Mouse (Mus musculus) neural tube, embryonic 15.5 days (tissue): ENCODE measurements around the gene Ndufs2. TPM values are rescaled to one million over a fixed set of nuclear protein-coding genes. Genes with fewer than 3 reads are reported as not detected.

Source experiments
- ATAC-seq: fragments of 200-750 bp; cut with Nextera tagmentation; 2 replicates; pipeline ENCODE4 v1.8.0; 2017; ENCODE audit warnings: mild to moderate bottlenecking, moderate TSS enrichment, moderate library complexity; ENCODE audit not compliant: low FRiP score
- H3K27ac ChIP-seq: fragments of 300-500 bp; sonication (generic); replicated peaks from 2 replicates; pipeline ENCODE4 v1.5.1; 2015; ENCODE audit warnings: mild to moderate bottlenecking, inconsistent platforms
- H3K27me3 ChIP-seq: fragments of 300-500 bp; sonication (generic); replicated peaks from 2 replicates; pipeline ENCODE4 v1.6.1; 2015; ENCODE audit warnings: inconsistent platforms
- H3K36me3 ChIP-seq: fragments of 300-500 bp; sonication (generic); 2 replicates; pipeline ENCODE4 v1.6.1; 2015; ENCODE audit warnings: inconsistent platforms
- H3K4me1 ChIP-seq: fragments of 300-500 bp; sonication (generic); 2 replicates; pipeline ENCODE4 v1.6.1; 2015; ENCODE audit warnings: inconsistent platforms
- H3K4me2 ChIP-seq: fragments of 300-500 bp; sonication (generic); 2 replicates; pipeline ENCODE4 v1.6.1; 2015; ENCODE audit warnings: inconsistent platforms, mild to moderate bottlenecking, moderate library complexity
- H3K4me3 ChIP-seq: fragments of 300-500 bp; sonication (generic); replicated peaks from 2 replicates; pipeline ENCODE4 v1.5.1; 2015; ENCODE audit warnings: mild to moderate bottlenecking, inconsistent platforms
- H3K9ac ChIP-seq: fragments of 300-500 bp; sonication (generic); replicated peaks from 2 replicates; pipeline ENCODE4 v1.6.1; 2015; ENCODE audit warnings: mild to moderate bottlenecking, inconsistent platforms
- H3K9me3 ChIP-seq: fragments of 300-500 bp; sonication (generic); replicated peaks from 2 replicates; pipeline ENCODE4 v1.6.1; 2016; ENCODE audit warnings: inconsistent platforms
- WGBS: fragments of 180-500 bp; shearing (Covaris S2); methylation state at CpG from one replicate; pipeline ENCODE4 v1.1.7; 2015; ENCODE audit warnings: mixed read lengths; 5-methylcytosine and 5-hydroxymethylcytosine counted together
- polyA plus RNA-seq: library from polyadenylated mRNA; unstranded; fragments of >200 nt; fragmentation: Nextera tagmentation; extraction: Ambion mirVana; gene quantifications from 2 replicates; pipeline ENCODE4 v1.2.1, GENCODE M21; 2015

The Ndufs2 gene
- polyA plus RNA-seq, 1 experiment from 2014 or later = 237 TPM

GRCm38 (mm10) chr1:171189046-171189445 is 62.1 kb downstream of the Ndufs2 start:
- Histone ChIP-seq H3K4me1 (peaks cover 49% of the 10 kb centered on the region), H3K4me3 (no peak overlapping the region), H3K4me2 (peak overlapping the region; percentile 9; the same call in 1 of the 2 replicates), H3K9ac (no peak overlapping the region), H3K27ac (no peak overlapping the region), H3K27me3 (peaks cover 2% of the 10 kb centered on the region), H3K9me3 (no peaks in the 10 kb centered on the region), H3K36me3 (no peaks in the 10 kb centered on the region)
- WGBS = 16% methylated on average over 8 of the region's 8 CpGs
- no peak for ATAC-seq

DNA sequence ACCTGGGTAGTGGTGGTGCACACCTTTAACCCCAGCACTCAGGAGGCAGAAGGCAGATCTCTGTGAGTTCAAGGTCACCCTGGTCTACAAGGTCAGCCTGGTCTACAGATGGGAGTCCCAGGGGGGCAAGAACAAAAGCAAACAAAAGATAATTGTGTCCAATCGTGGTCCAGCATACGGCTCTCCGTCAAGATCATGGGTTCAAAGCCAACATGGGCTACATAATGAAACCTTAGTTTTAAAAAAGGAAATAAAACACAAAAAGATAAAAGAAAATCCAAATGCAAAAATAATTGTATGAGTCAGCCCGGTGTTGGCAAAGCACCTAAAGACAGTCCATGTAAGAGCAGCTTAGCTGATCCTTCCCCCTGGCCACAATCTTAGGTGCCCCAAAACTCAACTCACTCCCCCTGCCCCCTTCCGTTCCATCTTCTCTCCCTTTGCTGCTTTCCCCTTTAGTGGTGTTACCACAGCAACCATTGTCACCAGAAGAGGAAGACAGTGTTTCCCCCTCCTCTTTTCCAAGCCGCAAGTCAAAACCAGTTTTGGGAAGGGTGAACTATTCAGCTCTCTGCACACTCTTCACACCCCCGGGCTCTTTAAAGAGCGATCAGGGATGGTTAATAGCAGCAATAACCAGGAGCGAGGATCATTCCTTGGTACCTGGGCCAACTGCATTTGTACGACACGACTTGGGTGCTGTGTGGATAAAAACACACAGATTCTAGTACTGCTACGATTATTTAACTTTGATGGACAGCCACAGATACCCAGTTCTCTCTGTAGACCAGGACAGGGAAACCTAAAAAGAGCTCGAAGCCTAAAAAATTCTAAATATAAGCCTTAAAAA is 63.1 kb downstream of the Ndufs2 start:
- no peak for ATAC-seq
- Histone ChIP-seq H3K4me2 (peak overlapping the region; percentile 9; the same call in 1 of the 2 replicates), H3K9ac (no peak overlapping the region), H3K4me3 (no peak overlapping the region), H3K27me3 (no peaks in the 10 kb centered on the region), H3K9me3 (no peaks in the 10 kb centered on the region), H3K27ac (no peak overlapping the region), H3K4me1 (peaks cover 39% of the 10 kb centered on the region), H3K36me3 (no peaks in the 10 kb centered on the region)
- WGBS = 24% methylated on average over 13 of the region's 13 CpGs

DNA sequence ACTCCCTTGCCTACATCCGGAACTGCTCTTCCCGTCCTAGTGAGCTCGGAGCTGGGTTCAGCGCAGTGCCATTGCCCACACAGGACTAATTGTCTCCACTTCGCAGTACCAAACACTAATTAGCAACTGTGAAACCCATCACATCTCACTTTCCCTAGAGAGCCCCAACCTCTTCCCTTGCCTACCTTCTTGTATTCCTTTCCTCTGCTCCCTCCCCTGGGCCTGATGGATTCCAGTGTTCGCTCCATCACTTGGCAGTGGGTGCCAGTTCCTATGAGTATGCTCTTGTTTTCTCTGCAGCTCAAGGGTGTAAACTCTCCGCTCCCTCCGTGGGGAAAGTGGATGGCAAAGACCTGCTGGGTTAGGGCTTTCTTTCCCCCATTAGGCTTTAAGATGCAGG is 65.5 kb downstream of the Ndufs2 start:
- Histone ChIP-seq H3K4me2 (peak overlapping the region; percentile 1; the same call in 1 of the 2 replicates), H3K27ac (no peak overlapping the region; the same call in 1 of the 2 replicates)
- peak; percentile 62 for ATAC-seq

More for the DNA sequence above, 65.5 kb downstream of the Ndufs2 start:
- H3K9ac ChIP-seq = no peak overlapping the region
- no peak overlapping the region for H3K4me3 ChIP-seq
- no peaks in the 10 kb centered on the region for H3K36me3 ChIP-seq
- no peaks in the 10 kb centered on the region for H3K27me3 ChIP-seq
- 50% methylated on average over 8 of the region's 8 CpGs for WGBS
- H3K4me1 ChIP-seq = peaks cover 30% of the 10 kb centered on the region
- H3K9me3 ChIP-seq = no peaks in the 10 kb centered on the region

Other genes starting within 250 kb of the Ndufs2 start
- 0.40 and 0.95 TPM in 2 replicates for gene Fcgr4, start 232.5 kb downstream of the Ndufs2 start, polyA plus RNA-seq
- gene Fcgr3, start 186.5 kb downstream of the Ndufs2 start, polyA plus RNA-seq = 11.5 and 11.8 TPM in 2 replicates
- gene Cfap126, start 137.5 kb downstream of the Ndufs2 start, polyA plus RNA-seq = 4.4 and 6.3 TPM in 2 replicates
- gene Sdhc, start 100.8 kb downstream of the Ndufs2 start, polyA plus RNA-seq = 311 and 314 TPM in 2 replicates
- 8.8 and 11.0 TPM in 2 replicates for gene Mpz, start 100.7 kb downstream of the Ndufs2 start, polyA plus RNA-seq
- 34.0 and 39.1 TPM in 2 replicates for gene Pcp4l1, start 55.1 kb downstream of the Ndufs2 start, polyA plus RNA-seq
- 0.38 and 0.52 TPM in 2 replicates for gene Nr1i3, start 37.4 kb downstream of the Ndufs2 start, polyA plus RNA-seq
- 51.0 and 60.0 TPM in 2 replicates for gene Tomm40l, start 28.9 kb downstream of the Ndufs2 start, polyA plus RNA-seq
- gene Apoa2, start 26.3 kb downstream of the Ndufs2 start, polyA plus RNA-seq = 11.1 and 12.9 TPM in 2 replicates
- gene Fcer1g, start 17.0 kb downstream of the Ndufs2 start, polyA plus RNA-seq = 32.0 and 46.6 TPM in 2 replicates
- 3.3 and 3.6 TPM in 2 replicates for gene Adamts4, start 967 bp downstream of the Ndufs2 start, polyA plus RNA-seq
- gene B4galt3, start 18.9 kb upstream of the Ndufs2 start, polyA plus RNA-seq = 90.6 and 97.6 TPM in 2 replicates
- 42.7 and 48.0 TPM in 2 replicates for gene Ppox, start 29.8 kb upstream of the Ndufs2 start, polyA plus RNA-seq
- 87.4 and 91.6 TPM in 2 replicates for gene Usp21, start 36.6 kb upstream of the Ndufs2 start, polyA plus RNA-seq
- 115 and 119 TPM in 2 replicates for gene Ufc1, start 43.6 kb upstream of the Ndufs2 start, polyA plus RNA-seq
- 44.1 and 49.9 TPM in 2 replicates for gene Dedd, start 77.8 kb upstream of the Ndufs2 start, polyA plus RNA-seq
- 53.0 and 53.1 TPM in 2 replicates for gene Nit1, start 94.3 kb upstream of the Ndufs2 start, polyA plus RNA-seq
- 146 and 162 TPM in 2 replicates for gene Pfdn2, start 94.3 kb upstream of the Ndufs2 start, polyA plus RNA-seq
- gene Klhdc9, start 109.4 kb upstream of the Ndufs2 start, polyA plus RNA-seq = 4.0 and 4.1 TPM in 2 replicates
- gene Nectin4, start 118.7 kb upstream of the Ndufs2 start, polyA plus RNA-seq = 3.7 and 5.6 TPM in 2 replicates
- 0.88 and 6.0 TPM in 2 replicates for gene Arhgap30, start 137.6 kb upstream of the Ndufs2 start, polyA plus RNA-seq
- gene Usf1, start 159.9 kb upstream of the Ndufs2 start, polyA plus RNA-seq = 131 and 149 TPM in 2 replicates
- gene Tstd1, start 167.5 kb upstream of the Ndufs2 start, polyA plus RNA-seq = 4.9 and 6.2 TPM in 2 replicates
- 11.8 and 27.5 TPM in 2 replicates for gene F11r, start 186.1 kb upstream of the Ndufs2 start, polyA plus RNA-seq